Mouse (Mus musculus) adrenal gland, adult 2 months (tissue): ENCODE measurements at regions not wholly inside any gene's neighbourhood (a gene's known extent, or its start where the extent isn't known, plus 50 kb on each side); places are given as distances from the start of the nearest gene placed in this dataset.

Source experiments
- DNase-seq: peaks from one replicate; pipeline ENCODE4 v3.0.0; 2021

GRCm38 (mm10) chrX:5765702-5766101, 96.8 kb downstream of the Btbd35f7 start:
- no peak for DNase-seq

GRCm38 (mm10) chrX:5798433-5798832, 129.6 kb downstream of the Btbd35f7 start:
- no peak for DNase-seq

GRCm38 (mm10) chrX:5798902-5799301, 130.0 kb downstream of the Btbd35f7 start:
- no peak for DNase-seq

GRCm38 (mm10) chrX:5803181-5803580, 134.3 kb downstream of the Btbd35f7 start:
- peak; percentile 4 for DNase-seq
